Mouse (Mus musculus) C2C12 (cell line): ENCODE data around the gene Cdc40. TPM values are rescaled to one million over a fixed set of nuclear protein-coding genes. Genes with fewer than 3 reads are reported as not detected.

Source experiments
- H3K27me3 ChIP-seq: one replicate; pipeline ENCODE4 v1.6.1; 2011; ENCODE audit not compliant: control insufficient read depth, insufficient read depth, insufficient read length
- H3K36me3 ChIP-seq: one replicate; pipeline ENCODE4 v1.6.1; 2011; ENCODE audit not compliant: control insufficient read depth, insufficient read depth
- H3K4me3 ChIP-seq: one replicate; pipeline ENCODE4 v1.5.1; 2011; ENCODE audit warnings: mild to moderate bottlenecking, control low read depth; ENCODE audit not compliant: poor library complexity, insufficient read depth, severe bottlenecking
- H3K79me2 ChIP-seq: one replicate; pipeline ENCODE4 v1.6.1; 2011; ENCODE audit not compliant: control insufficient read depth, insufficient read depth
- H3K79me3 ChIP-seq: one replicate; pipeline ENCODE4 v1.6.1; 2011; ENCODE audit warnings: low read depth, control low read depth
- H3ac ChIP-seq: one replicate; pipeline ENCODE3; 2011; ENCODE audit warnings: low read depth; ENCODE audit not compliant: control insufficient read depth, insufficient read length
- CEBPB ChIP-seq: IDR thresholded peaks from one replicate; pipeline ENCODE4 v1.6.1; 2011; ENCODE audit warnings: low read depth, mild to moderate bottlenecking, control low read depth, moderate library complexity
- CTCF ChIP-seq: IDR thresholded peaks from one replicate; pipeline ENCODE4 v1.5.1; 2011; ENCODE audit not compliant: control insufficient read depth, insufficient read depth, insufficient read length
- FOSL1 ChIP-seq: IDR thresholded peaks from one replicate; pipeline ENCODE4 v1.8.0; 2011; ENCODE audit warnings: mild to moderate bottlenecking, low read length; ENCODE audit not compliant: poor library complexity, insufficient read depth, severe bottlenecking
- MAX ChIP-seq: IDR thresholded peaks from one replicate; pipeline ENCODE4 v1.6.1; 2011; ENCODE audit warnings: mild to moderate bottlenecking, control low read depth
- MYOD1 ChIP-seq: IDR thresholded peaks from one replicate; pipeline ENCODE4 v1.6.1; 2011; ENCODE audit warnings: low read depth; ENCODE audit not compliant: control insufficient read depth, insufficient read length
- MYOG ChIP-seq: IDR thresholded peaks from one replicate; pipeline ENCODE4 v1.6.1; 2011; ENCODE audit not compliant: control insufficient read depth, insufficient read length; ENCODE audit errors: extremely low read depth
- USF1 ChIP-seq: IDR thresholded peaks from one replicate; pipeline ENCODE4 v1.6.1; 2011; ENCODE audit warnings: low read depth, mild to moderate bottlenecking, control low read depth, moderate library complexity
- polyA plus RNA-seq: library from polyadenylated mRNA; unstranded; fragments of >200 nt; fragmentation: generic; extraction: Trizol; gene quantifications from one replicate; pipeline ENCODE4 v1.2.1, GENCODE M21; 2012; ENCODE audit warnings: missing spikeins

Cdc40 gene
- polyA plus RNA-seq, 1 experiment, result 9.5 TPM

GRCm38 (mm10) chr10:40855616-40856015, 27.5 kb downstream of the Cdc40 start:
- peaks cover 23% of the 10 kb centered on the region for H3K79me2 ChIP-seq
- H3K79me3 ChIP-seq, result peaks cover 11% of the 10 kb centered on the region
- no peak for TF ChIP-seq MAX
- TF ChIP-seq FOSL1, result no peak
- TF ChIP-seq USF1, result no peak
- no peak for TF ChIP-seq CTCF
- no peak for TF ChIP-seq MYOG
- TF ChIP-seq CEBPB, result no peak
- TF ChIP-seq MYOD1, result no peak

GRCm38 (mm10) chr10:40851138-40851537, 32.0 kb downstream of the Cdc40 start:
- TF ChIP-seq CEBPB (no peak), MYOG (no peak), MYOD1 (no peak), MAX (no peak), CTCF (no peak), USF1 (no peak), FOSL1 (no peak)
- H3K4me3 ChIP-seq, result no peak overlapping the region
- no peaks in the 10 kb centered on the region for H3K79me2 ChIP-seq
- peaks cover 29% of the 10 kb centered on the region for H3K36me3 ChIP-seq
- no peak overlapping the region for H3ac ChIP-seq
- H3K27me3 ChIP-seq, result no peaks in the 10 kb centered on the region
- no peaks in the 10 kb centered on the region for H3K79me3 ChIP-seq

More at GRCm38 (mm10) chr10:40855616-40856015, 27.5 kb downstream of the Cdc40 start:
- Histone ChIP-seq H3ac (no peak overlapping the region), H3K27me3 (no peaks in the 10 kb centered on the region), H3K36me3 (no peaks in the 10 kb centered on the region), H3K4me3 (no peak overlapping the region)

- Histone ChIP-seq H3K79me3 (no peaks in the 10 kb centered on the region), H3K79me2 (no peaks in the 10 kb centered on the region), H3K4me3 (no peak overlapping the region), H3K27me3 (no peaks in the 10 kb centered on the region), H3K36me3 (peaks cover 29% of the 10 kb centered on the region), H3ac (no peak overlapping the region)
- no peak for TF ChIP-seq MYOG
Observed at GRCm38 (mm10) chr10:40850644-40851043, 32.5 kb downstream of the Cdc40 start.

GRCm38 (mm10) chr10:40847176-40847874, 35.8 kb downstream of the Cdc40 start:
- peaks cover 54% of the 10 kb centered on the region for H3K36me3 ChIP-seq
- H3K4me3 ChIP-seq, result no peak overlapping the region
- no peaks in the 10 kb centered on the region for H3K79me3 ChIP-seq
- TF ChIP-seq CEBPB (no peak), CTCF (no peak), MAX (no peak)
- no peaks in the 10 kb centered on the region for H3K27me3 ChIP-seq
- H3ac ChIP-seq, result no peak overlapping the region
- H3K79me2 ChIP-seq, result no peaks in the 10 kb centered on the region

GRCm38 (mm10) chr10:40845626-40846025, 37.5 kb downstream of the Cdc40 start:
- H3K79me2 ChIP-seq, result no peaks in the 10 kb centered on the region
- peaks cover 70% of the 10 kb centered on the region for H3K36me3 ChIP-seq
- no peak overlapping the region for H3K4me3 ChIP-seq
- H3K27me3 ChIP-seq, result no peaks in the 10 kb centered on the region
- no peaks in the 10 kb centered on the region for H3K79me3 ChIP-seq
- H3ac ChIP-seq, result no peak overlapping the region
- TF ChIP-seq MYOD1 (no peak), CTCF (no peak), FOSL1 (no peak), MYOG (no peak), USF1 (no peak), MAX (no peak), CEBPB (no peak)

- TF ChIP-seq CEBPB (no peak), USF1 (no peak), MYOG (no peak), CTCF (no peak), MAX (no peak), MYOD1 (no peak), FOSL1 (no peak)
- no peak overlapping the region for H3K4me3 ChIP-seq
- no peak overlapping the region for H3ac ChIP-seq
- H3K36me3 ChIP-seq, result peaks cover 73% of the 10 kb centered on the region
- no peaks in the 10 kb centered on the region for H3K79me2 ChIP-seq
- H3K27me3 ChIP-seq, result no peaks in the 10 kb centered on the region
- H3K79me3 ChIP-seq, result no peaks in the 10 kb centered on the region
Observed at GRCm38 (mm10) chr10:40844546-40844945, 38.6 kb downstream of the Cdc40 start.
